In genomic region chr8:121117906-121118305, GRCm38 (mm10) we compare ENCODE assay signal across 9 mouse cellular contexts. TPM values are rescaled to one million over a fixed set of nuclear protein-coding genes. Genes with fewer than 3 reads are reported as not detected.
DNase-seq lines count a peak whose midpoint lies in the region; ATAC-seq and TF ChIP-seq lines count a peak whose summit lies in the region.
"Had no signal": no experiment of that assay in that cellular context is flagged by ENCODE, and none has a peak within 500 bp of the region (broad histone marks: within the 10 kb centered on the region; RNA-seq: fewer than 3 reads in every experiment).

No protein-coding gene starts in this region.

- peak overlapping the region; percentile 80 for H3ac ChIP-seq in C2C12 (ENCODE audit: control insufficient read depth, insufficient read length, low read depth)

- no peak for ATAC-seq in forebrain, embryonic 13.5 days
- ATAC-seq in limb, embryonic 13.5 days (ENCODE audit: low FRiP score, low read depth) = no peak
- ATAC-seq in erythroblast, adult 5-6 weeks (replicated peaks; ENCODE audit: low FRiP score, poor library complexity, severe bottlenecking) = no peak

- peaks cover 47% of the 10 kb centered on the region for H3K79me3 ChIP-seq in C2C12 (ENCODE audit: low read depth)

- peaks cover 68% of the 10 kb centered on the region for H3K79me2 ChIP-seq in C2C12 (ENCODE audit: control insufficient read depth, insufficient read depth)

- peak overlapping the region; percentile 78 for H3K4me3 ChIP-seq in heart, embryonic 10.5 days
- peak overlapping the region; percentile 68 for H3K4me3 ChIP-seq in C2C12 (ENCODE audit: insufficient read depth, poor library complexity, severe bottlenecking)
- peak overlapping the region; percentile 41; the same call in 1 of the 2 replicates for H3K4me3 ChIP-seq in forebrain, embryonic 13.5 days
- H3K4me3 ChIP-seq in limb, embryonic 13.5 days = peak overlapping the region; percentile 68

- WGBS in heart, embryonic 10.5 days = under 1% methylated on average over 28 of the region's 28 CpGs
- under 1% methylated on average over 28 of the region's 28 CpGs for WGBS in forebrain, embryonic 13.5 days
- 1% methylated on average over 28 of the region's 28 CpGs for WGBS in limb, embryonic 13.5 days

- peaks cover 60% of the 10 kb centered on the region for H3K4me1 ChIP-seq in heart, embryonic 10.5 days
- peaks cover 15% of the 10 kb centered on the region for H3K4me1 ChIP-seq in forebrain, embryonic 13.5 days
- H3K4me1 ChIP-seq in limb, embryonic 13.5 days = peaks cover 54% of the 10 kb centered on the region

- peaks cover 96% of the 10 kb centered on the region for H3K27me3 ChIP-seq in heart, embryonic 10.5 days (ENCODE audit: insufficient read depth, poor library complexity, severe bottlenecking)
- H3K27me3 ChIP-seq in C2C12 (ENCODE audit: control insufficient read depth, insufficient read depth, insufficient read length) = no peaks in the 10 kb centered on the region
- H3K27me3 ChIP-seq in forebrain, embryonic 13.5 days = peaks cover 98% of the 10 kb centered on the region
- H3K27me3 ChIP-seq in limb, embryonic 13.5 days = peaks cover 89% of the 10 kb centered on the region

- no peak for TF ChIP-seq CTCF in C2C12 (IDR thresholded peaks at IDR 0.05; ENCODE audit: control insufficient read depth, insufficient read depth, insufficient read length)

- H3K9me3 ChIP-seq in heart, embryonic 10.5 days = no peaks in the 10 kb centered on the region
- H3K9me3 ChIP-seq in forebrain, embryonic 13.5 days (replicated peaks) = no peaks in the 10 kb centered on the region
- H3K9me3 ChIP-seq in limb, embryonic 13.5 days = no peaks in the 10 kb centered on the region
- H3K9me3 ChIP-seq: liver, embryonic 15.5 days had no signal

- DNase-seq in heart, embryonic 10.5 days (ENCODE audit: low spot score) = peak; percentile 77
- DNase-seq in heart, postnatal 14 days = no peak
- DNase-seq in frontal cortex, adult 2 months (ENCODE audit: extremely low spot score in 1 of 2, low spot score in 1 of 2) = no peak
- no peak for DNase-seq in gastrocnemius, adult 18-20 months (ENCODE audit: low spot score)

- H3K36me3 ChIP-seq in heart, embryonic 10.5 days = peaks cover 16% of the 10 kb centered on the region; the same call in 1 of the 2 replicates
- H3K36me3 ChIP-seq in C2C12 (ENCODE audit: control insufficient read depth, insufficient read depth) = peaks cover 18% of the 10 kb centered on the region
- no peaks in the 10 kb centered on the region for H3K36me3 ChIP-seq in forebrain, embryonic 13.5 days (ENCODE audit: poor library complexity, severe bottlenecking)
- H3K36me3 ChIP-seq in limb, embryonic 13.5 days = no peaks in the 10 kb centered on the region; the same call in 1 of the 2 replicates
- H3K36me3 ChIP-seq: liver, embryonic 15.5 days had no signal

- H3K27ac ChIP-seq in heart, embryonic 10.5 days = peak overlapping the region; percentile 89
- no peak overlapping the region for H3K27ac ChIP-seq in forebrain, embryonic 13.5 days
- no peak overlapping the region for H3K27ac ChIP-seq in limb, embryonic 13.5 days
- H3K27ac ChIP-seq: liver, embryonic 15.5 days had no signal

- intact Hi-C loops in heart, postnatal 14 days (cut with DNase I) = no loop called here

- H3K9ac ChIP-seq in forebrain, embryonic 13.5 days = no peak overlapping the region
- peak overlapping the region; percentile 80 for H3K9ac ChIP-seq in limb, embryonic 13.5 days
- H3K9ac ChIP-seq: liver, embryonic 15.5 days had no signal

- H3K4me2 ChIP-seq in forebrain, embryonic 13.5 days = peak overlapping the region; percentile 69; the same call in 1 of the 2 replicates
- H3K4me2 ChIP-seq in limb, embryonic 13.5 days (replicated peaks) = peak overlapping the region; percentile 90
- H3K4me2 ChIP-seq: liver, embryonic 15.5 days had no signal

TF ChIP-seq in C2C12, 6 proteins besides CTCF, POLR2A, EP300 and RAD21:
- no peak for TF ChIP-seq FOSL1 (IDR thresholded peaks at IDR 0.05; ENCODE audit: insufficient read depth, low read length, poor library complexity, severe bottlenecking)
- no peak for TF ChIP-seq MYOD1 (IDR thresholded peaks at IDR 0.05; ENCODE audit: control insufficient read depth, insufficient read length, low read depth)
- TF ChIP-seq MAX (IDR thresholded peaks at IDR 0.05) = no peak
- TF ChIP-seq MYOG (IDR thresholded peaks at IDR 0.05; ENCODE audit: control insufficient read depth, extremely low read depth, insufficient read length) = no peak

RNA-seq across cellular contexts. Expression of gene Foxc2, which starts 1.9 kb away (rescaled TPM):
- polyA plus RNA-seq in heart, embryonic 10.5 days (2016; fragmentation: Nextera tagmentation; extraction: Ambion mirVana) = 12.4 and 14.8 TPM in 2 replicates
- 1 to 10 TPM; 2.4 to 2.6 TPM for total RNA-seq in heart, postnatal 14 days (2021)
- polyA plus RNA-seq in C2C12 (2012; fragmentation: generic; extraction: Trizol) = 22.9 TPM
- polyA plus RNA-seq in forebrain, embryonic 13.5 days (2015; fragmentation: Nextera tagmentation; extraction: Ambion mirVana) = 0.79 and 0.90 TPM in 2 replicates
- 7.5 and 8.3 TPM in 2 replicates for polyA plus RNA-seq in limb, embryonic 13.5 days (2015; fragmentation: Nextera tagmentation; extraction: Ambion mirVana)
- 1.5 TPM in 2 replicates for polyA plus RNA-seq in frontal cortex, adult 2 months (2012; rRNA removed)
- not detected in 2 replicates for total RNA-seq in erythroblast, adult 5-6 weeks (2015; ENCODE audit: low replicate concordance)
- not detected in 2 replicates for total RNA-seq in erythroblast, adult 5-6 weeks (2017; ENCODE audit: low replicate concordance)
- total RNA-seq in gastrocnemius, adult 18-20 months (2021) = under 1 TPM; 0.16 to 0.36 TPM
- polyA plus RNA-seq: liver, embryonic 15.5 days had no signal

RNA-seq across cellular contexts. Expression of gene Mthfsd, which starts 9.7 kb away (rescaled TPM):
- polyA plus RNA-seq in heart, embryonic 10.5 days (2016; fragmentation: Nextera tagmentation; extraction: Ambion mirVana) = 57.0 and 58.7 TPM in 2 replicates
- 10 to 100 TPM; 13.5 to 17.3 TPM for total RNA-seq in heart, postnatal 14 days (2021)
- polyA plus RNA-seq in C2C12 (2012; fragmentation: generic; extraction: Trizol) = 22.7 TPM
- 48.1 and 59.3 TPM in 2 replicates for polyA plus RNA-seq in forebrain, embryonic 13.5 days (2015; fragmentation: Nextera tagmentation; extraction: Ambion mirVana)
- polyA plus RNA-seq in limb, embryonic 13.5 days (2015; fragmentation: Nextera tagmentation; extraction: Ambion mirVana) = 65.4 and 76.9 TPM in 2 replicates
- polyA plus RNA-seq in frontal cortex, adult 2 months (2012; rRNA removed) = 87.9 and 95.5 TPM in 2 replicates
- 1.5 and 3.5 TPM in 2 replicates for total RNA-seq in erythroblast, adult 5-6 weeks (2015; ENCODE audit: low replicate concordance)
- 2.2 and 21.7 TPM in 2 replicates for total RNA-seq in erythroblast, adult 5-6 weeks (2017; ENCODE audit: low replicate concordance)
- 10 to 100 TPM; 12.8 to 14.7 TPM for total RNA-seq in gastrocnemius, adult 18-20 months (2021)

RNA-seq across cellular contexts. Expression of gene Foxl1, which starts 9.8 kb away (rescaled TPM):
- 0.53 and 2.0 TPM in 2 replicates for polyA plus RNA-seq in heart, embryonic 10.5 days (2016; fragmentation: Nextera tagmentation; extraction: Ambion mirVana)
- under 1 TPM; 0.12 to 0.17 TPM for total RNA-seq in heart, postnatal 14 days (2021)
- 6.1 TPM for polyA plus RNA-seq in C2C12 (2012; fragmentation: generic; extraction: Trizol)
- 0.12 TPM in 1 of 2 replicates, not detected in the other for polyA plus RNA-seq in forebrain, embryonic 13.5 days (2015; fragmentation: Nextera tagmentation; extraction: Ambion mirVana)
- polyA plus RNA-seq in limb, embryonic 13.5 days (2015; fragmentation: Nextera tagmentation; extraction: Ambion mirVana) = 0.15 and 0.18 TPM in 2 replicates
- 0.04 and 0.10 TPM in 2 replicates for polyA plus RNA-seq in frontal cortex, adult 2 months (2012; rRNA removed)
- total RNA-seq in erythroblast, adult 5-6 weeks (2015; ENCODE audit: low replicate concordance) = not detected in 2 replicates
- not detected in 2 replicates for total RNA-seq in erythroblast, adult 5-6 weeks (2017; ENCODE audit: low replicate concordance)
- total RNA-seq in gastrocnemius, adult 18-20 months (2021) = not detected

RNA-seq across cellular contexts. Expression of gene Foxf1, which starts 33.7 kb away (rescaled TPM):
- polyA plus RNA-seq in heart, embryonic 10.5 days (2016; fragmentation: Nextera tagmentation; extraction: Ambion mirVana) = 3.1 and 41.3 TPM in 2 replicates
- total RNA-seq in heart, postnatal 14 days (2021) = under 1 TPM; 0.17 to 0.22 TPM
- polyA plus RNA-seq in C2C12 (2012; fragmentation: generic; extraction: Trizol) = 0.04 TPM
- 0.28 and 0.50 TPM in 2 replicates for polyA plus RNA-seq in forebrain, embryonic 13.5 days (2015; fragmentation: Nextera tagmentation; extraction: Ambion mirVana)
- 0.43 and 0.86 TPM in 2 replicates for polyA plus RNA-seq in limb, embryonic 13.5 days (2015; fragmentation: Nextera tagmentation; extraction: Ambion mirVana)
- polyA plus RNA-seq in frontal cortex, adult 2 months (2012; rRNA removed) = 2.1 and 2.4 TPM in 2 replicates
- total RNA-seq in erythroblast, adult 5-6 weeks (2015; ENCODE audit: low replicate concordance) = not detected in 2 replicates
- not detected in 2 replicates for total RNA-seq in erythroblast, adult 5-6 weeks (2017; ENCODE audit: low replicate concordance)
- total RNA-seq in gastrocnemius, adult 18-20 months (2021) = under 1 TPM; 0.09 to 0.18 TPM
